Mouse (Mus musculus) gastrocnemius, adult 18-20 months (tissue): ENCODE results near the gene Nanos1. TPM values are rescaled to one million over a fixed set of nuclear protein-coding genes. Genes with fewer than 3 reads are reported as not detected.
A peak's percentile ranks its signal among the peaks of the same experiment; 100 is the strongest.

Experiments used
- DNase-seq: peaks from one replicate; pipeline ENCODE4 v3.0.0; 2021; ENCODE audit warnings: low spot score
- microRNA-seq: library from miRNA; unstranded; fragments of <30 nt; microRNA quantifications from one replicate; pipeline ENCODE4 v1.2.0, GENCODE M21; 2021
- total RNA-seq, 2 experiments: library from RNA; stranded (reverse); gene quantifications; 2 replicates each; pipeline ENCODE4 v1.2.3; 2021

Gene Nanos1
- total RNA-seq, 2 experiments from 2014 or later, result 0.07 TPM; not detected in 1

GRCm38 (mm10) chr19:60788214-60788960 is 32.6 kb downstream of the Nanos1 start:
- DNase-seq, result no peak

- DNase-seq, result no peak
These were observed 33.7 kb downstream of the Nanos1 start for GRCm38 (mm10) chr19:60789452-60789851.

GRCm38 (mm10) chr19:60789919-60790506 is 34.2 kb downstream of the Nanos1 start:
- peak; percentile 44 for DNase-seq

- peak; percentile 94 for DNase-seq
These were observed 34.9 kb downstream of the Nanos1 start, which contains the start of gene Eif3a for GRCm38 (mm10) chr19:60790551-60791161. Eif3a (minus strand) TSS chr19:60790658.

- no peak for DNase-seq
These were observed 35.4 kb downstream of the Nanos1 start for GRCm38 (mm10) chr19:60791164-60791563.

GRCm38 (mm10) chr19:60793170-60793707 is 37.5 kb downstream of the Nanos1 start:
- no peak for DNase-seq

- no peak for DNase-seq
These were observed 39.5 kb downstream of the Nanos1 start for GRCm38 (mm10) chr19:60795244-60795643.

- no peak for DNase-seq
These were observed 41.6 kb downstream of the Nanos1 start for GRCm38 (mm10) chr19:60797415-60797814.

GRCm38 (mm10) chr19:60799867-60800569 is 44.2 kb downstream of the Nanos1 start:
- DNase-seq, result no peak

- no peak for DNase-seq
These were observed 49.1 kb downstream of the Nanos1 start for GRCm38 (mm10) chr19:60804903-60805302.

Small RNAs within 50 kb of the gene (microRNA-seq; reads per million reads assigned to microRNA genes)
- gene mmu-mir-3084-1, result not detected

Other genes starting within 250 kb of the Nanos1 start
- 10 to 100 TPM; 31.0 to 34.1 TPM for gene Cacul1, start 175.0 kb upstream of the Nanos1 start, total RNA-seq
- gene Eif3a, start 34.7 kb downstream of the Nanos1 start, total RNA-seq, result 10 to 100 TPM; 83.7 to 95.7 TPM
- 10 to 100 TPM; 11.9 to 12.4 TPM for gene Fam45a, start 55.6 kb downstream of the Nanos1 start, total RNA-seq
- gene Sfxn4, start 105.5 kb downstream of the Nanos1 start, total RNA-seq, result 1 to 10 TPM; 2.0 to 2.8 TPM
- 100 to 1,000 TPM; 218 to 227 TPM for gene Prdx3, start 118.6 kb downstream of the Nanos1 start, total RNA-seq
- gene Grk5, start 133.8 kb downstream of the Nanos1 start, total RNA-seq, result 1 to 10 TPM; 2.0 to 5.9 TPM